Mouse (Mus musculus) splenic B cell, adult 2 months (primary cell): ENCODE data around the gene Tkfc.
A peak's percentile ranks its signal among the peaks of the same experiment; 100 is the strongest.
"Not testable (repeated sequence)": the region's sequence is repeated elsewhere in the genome, so short reads cannot be mapped to it uniquely, and the experiment has no call there.

ENCODE experiments used
- DNase-seq: peaks from one replicate; pipeline ENCODE4 v3.0.0-alpha.2; 2011; ENCODE audit warnings: low read depth, low spot score
- H3K27me3 ChIP-seq: 2 replicates; pipeline ENCODE4 v1.6.1; 2012; ENCODE audit warnings: mild to moderate bottlenecking, low read length, moderate library complexity, mixed read lengths; ENCODE audit not compliant: control insufficient read depth, poor library complexity, insufficient read depth, severe bottlenecking
- H3K36me3 ChIP-seq: 2 replicates; pipeline ENCODE4 v1.6.1; 2012; ENCODE audit warnings: mild to moderate bottlenecking, low read length, moderate library complexity, mixed read lengths; ENCODE audit not compliant: control insufficient read depth, poor library complexity, insufficient read depth, severe bottlenecking

Tkfc gene

DNA sequence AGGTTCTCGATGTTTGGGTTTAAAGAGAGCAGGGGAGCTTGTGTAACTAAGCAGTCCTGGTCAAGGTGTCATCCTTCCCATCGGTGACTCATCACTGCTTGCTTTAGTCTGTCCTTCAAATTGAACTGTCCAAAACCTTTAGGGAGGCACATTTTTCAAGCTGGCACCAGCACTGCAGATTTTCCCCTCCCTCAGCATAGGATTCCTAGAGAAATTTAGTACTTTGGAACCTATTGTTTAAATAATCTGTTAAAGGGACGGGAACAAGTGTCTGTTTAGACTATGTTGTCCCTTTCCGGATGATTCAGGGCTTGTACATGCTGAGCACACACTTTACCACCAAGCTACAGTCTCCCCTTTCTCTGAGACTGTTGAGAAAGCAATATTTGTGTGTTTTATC is 40.2 kb downstream of the Tkfc start:
- DNase-seq, result no peak
- H3K27me3 ChIP-seq, result no peaks in the 10 kb centered on the region
- peaks cover 1% of the 10 kb centered on the region; the same call in 1 of the 2 replicates for H3K36me3 ChIP-seq

DNA sequence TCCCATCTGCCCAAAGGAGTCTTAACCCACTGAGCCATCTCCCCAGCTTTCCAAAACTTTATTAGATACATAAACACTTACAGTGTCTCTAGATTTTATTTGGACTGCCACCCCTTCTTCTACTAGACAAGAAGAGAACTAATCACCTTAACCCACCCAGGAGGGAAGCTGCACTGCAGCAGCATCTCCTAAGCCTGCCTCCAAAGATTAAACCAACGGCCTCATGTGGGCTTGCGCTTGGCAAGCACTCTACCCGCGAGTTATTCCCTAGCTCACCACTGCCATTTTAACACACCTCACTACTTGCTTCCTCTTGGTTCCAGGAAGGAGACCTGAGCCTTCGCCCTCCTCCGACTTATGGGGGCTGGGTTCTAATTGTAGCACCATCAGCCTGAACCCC is 41.2 kb downstream of the Tkfc start:
- no peaks in the 10 kb centered on the region for H3K36me3 ChIP-seq
- no peak for DNase-seq
- H3K27me3 ChIP-seq, result no peaks in the 10 kb centered on the region

DNA sequence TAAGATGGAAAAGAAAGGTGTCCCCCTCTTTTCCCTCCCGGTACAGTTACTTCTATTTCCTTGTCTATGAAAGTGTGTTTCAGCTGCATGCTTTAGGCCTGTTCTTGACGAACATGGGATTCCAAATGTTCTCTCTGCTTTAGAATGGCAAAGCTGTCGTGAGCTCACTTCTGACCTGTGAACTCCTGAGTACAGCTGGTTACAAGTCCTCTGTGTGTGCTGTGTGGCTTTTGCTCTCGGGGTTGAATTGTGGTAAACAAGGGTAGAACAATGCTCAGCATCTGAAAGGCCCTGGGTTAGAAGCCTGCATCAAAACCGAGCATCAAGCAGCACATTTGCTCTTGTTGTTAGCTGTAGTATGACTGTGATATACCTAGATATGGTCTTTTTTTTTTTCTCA is 43.1 kb downstream of the Tkfc start:
- H3K27me3 ChIP-seq, result no peaks in the 10 kb centered on the region
- DNase-seq, result no peak
- no peaks in the 10 kb centered on the region for H3K36me3 ChIP-seq

DNA sequence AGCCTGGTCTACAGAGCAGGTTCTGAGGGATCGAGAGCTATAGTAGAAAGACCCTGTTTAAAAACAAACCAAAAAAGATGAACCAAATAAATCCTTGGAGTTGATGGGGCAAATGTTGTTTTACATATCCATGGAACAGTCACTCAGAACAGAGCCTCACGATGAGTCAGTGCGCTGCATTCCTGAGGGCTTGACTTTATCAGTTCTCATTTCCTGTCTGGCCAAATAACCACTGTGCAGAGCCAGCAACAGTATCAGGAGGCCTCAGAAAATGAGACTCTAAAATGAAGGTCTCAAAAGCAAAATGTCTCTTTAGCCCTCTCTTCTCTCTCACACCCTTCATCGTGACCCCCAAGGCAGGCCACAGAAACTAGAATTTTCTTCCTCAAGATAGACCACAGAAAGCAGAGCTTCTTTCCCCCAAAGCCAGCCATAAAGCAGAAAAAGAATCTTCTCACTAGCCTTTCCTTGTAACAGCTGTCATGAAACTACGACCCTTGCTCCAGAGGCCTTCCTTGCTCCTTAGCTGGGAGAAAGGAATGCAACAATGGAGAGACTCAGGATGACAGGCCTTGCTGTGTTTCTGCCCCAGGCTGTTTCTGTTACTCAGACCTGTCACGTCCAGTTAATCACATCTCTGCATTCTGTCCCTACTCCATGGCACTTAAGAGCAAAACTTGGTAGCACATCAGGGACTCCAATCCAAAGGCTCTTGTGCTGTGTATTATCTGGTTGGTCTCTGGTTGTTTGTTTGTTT is 43.7 kb downstream of the Tkfc start:
- DNase-seq, result no peak
- Histone ChIP-seq H3K27me3 (no peaks in the 10 kb centered on the region), H3K36me3 (no peaks in the 10 kb centered on the region)

DNA sequence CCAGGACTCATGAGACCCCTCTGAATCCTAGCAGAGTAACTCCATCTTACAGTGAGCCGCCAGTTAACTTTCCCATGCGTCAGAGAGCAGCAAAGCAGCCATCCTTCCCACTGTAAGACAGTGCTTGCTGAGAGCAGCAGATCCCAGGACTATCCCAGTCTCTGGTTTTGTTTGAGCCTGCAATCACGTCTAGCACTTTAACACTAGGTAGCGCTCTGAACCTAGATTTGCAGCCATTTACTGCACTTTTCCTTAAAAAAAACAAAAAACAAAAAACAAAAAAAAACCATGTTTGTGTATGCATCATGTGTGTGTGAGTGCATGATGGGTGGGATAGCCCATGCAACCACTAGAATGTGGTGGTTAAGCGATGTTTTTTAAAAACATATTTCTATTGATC is 45.3 kb downstream of the Tkfc start:
- DNase-seq, result no peak
- no peaks in the 10 kb centered on the region for H3K27me3 ChIP-seq
- H3K36me3 ChIP-seq, result no peaks in the 10 kb centered on the region

DNA sequence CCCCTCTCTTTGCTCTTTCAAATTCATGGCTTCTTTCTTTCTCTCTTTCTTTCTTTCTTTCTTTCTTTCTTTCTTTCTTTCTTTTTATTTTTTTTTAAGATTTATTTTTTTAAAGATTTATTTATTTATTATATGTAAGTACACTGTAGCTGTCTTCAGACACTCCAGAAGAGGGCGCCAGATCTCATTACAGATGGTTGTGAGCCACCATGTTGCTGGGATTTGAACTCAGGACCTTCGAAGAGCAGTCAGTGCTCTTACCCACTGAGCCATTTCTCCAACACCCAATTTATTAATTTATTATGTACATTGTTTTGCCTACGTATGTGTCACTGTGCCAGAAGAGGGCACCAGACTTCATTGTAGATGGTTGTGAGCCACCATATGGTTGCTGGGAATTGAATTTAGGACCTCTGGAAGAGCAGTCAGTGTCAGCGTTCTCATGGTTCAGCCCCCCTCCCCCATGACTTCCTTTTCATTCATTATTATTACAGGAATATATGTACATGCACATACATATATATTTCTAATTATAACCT is 47.5 kb downstream of the Tkfc start:
- peak; percentile 43 for DNase-seq
- not testable (repeated sequence) for H3K36me3 ChIP-seq

DNA sequence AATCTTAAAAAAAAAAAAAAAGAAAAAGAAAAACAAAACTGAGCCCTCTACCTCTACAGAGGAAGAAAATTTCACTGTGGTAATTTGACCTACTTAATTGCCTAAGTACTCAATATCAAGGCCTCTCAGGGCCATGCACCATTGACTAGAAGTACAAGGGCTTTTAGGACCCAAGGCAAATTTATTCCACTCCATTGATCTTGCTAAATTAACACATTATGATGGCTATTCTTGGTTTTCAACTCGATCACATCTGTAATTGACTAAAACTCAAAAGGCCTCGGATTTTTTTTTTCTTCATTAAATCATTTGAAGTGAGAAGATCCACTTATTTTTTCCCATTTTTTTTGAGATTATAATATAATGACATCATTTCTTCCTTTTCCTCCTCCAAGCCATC is 48.0 kb downstream of the Tkfc start:
- H3K36me3 ChIP-seq, result no peaks in the 10 kb centered on the region
- H3K27me3 ChIP-seq, result no peaks in the 10 kb centered on the region
- DNase-seq, result no peak

More for the DNA sequence above, 47.5 kb downstream of the Tkfc start:
- H3K27me3 ChIP-seq, result not testable (repeated sequence)

DNA sequence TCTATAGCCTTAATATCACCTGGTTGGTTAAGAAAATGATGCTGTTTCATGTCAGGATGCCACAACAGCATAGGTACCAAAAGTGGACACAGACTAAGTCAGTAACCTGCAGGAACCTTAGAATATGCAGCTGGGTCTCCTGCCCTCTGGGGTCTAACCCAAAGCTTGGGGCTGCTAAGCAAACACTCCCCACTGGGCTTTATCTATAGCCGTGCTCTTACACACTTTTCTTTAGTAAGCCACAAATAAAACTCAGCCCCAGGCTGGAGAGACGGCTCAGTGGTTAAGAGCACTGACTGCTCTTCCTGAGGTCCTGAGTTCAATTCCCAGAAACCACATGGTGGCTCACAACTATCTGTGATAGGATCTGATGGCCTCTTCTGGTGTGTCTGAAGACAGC is 48.5 kb downstream of the Tkfc start:
- no peaks in the 10 kb centered on the region for H3K27me3 ChIP-seq
- no peak for DNase-seq
- no peaks in the 10 kb centered on the region for H3K36me3 ChIP-seq

DNA sequence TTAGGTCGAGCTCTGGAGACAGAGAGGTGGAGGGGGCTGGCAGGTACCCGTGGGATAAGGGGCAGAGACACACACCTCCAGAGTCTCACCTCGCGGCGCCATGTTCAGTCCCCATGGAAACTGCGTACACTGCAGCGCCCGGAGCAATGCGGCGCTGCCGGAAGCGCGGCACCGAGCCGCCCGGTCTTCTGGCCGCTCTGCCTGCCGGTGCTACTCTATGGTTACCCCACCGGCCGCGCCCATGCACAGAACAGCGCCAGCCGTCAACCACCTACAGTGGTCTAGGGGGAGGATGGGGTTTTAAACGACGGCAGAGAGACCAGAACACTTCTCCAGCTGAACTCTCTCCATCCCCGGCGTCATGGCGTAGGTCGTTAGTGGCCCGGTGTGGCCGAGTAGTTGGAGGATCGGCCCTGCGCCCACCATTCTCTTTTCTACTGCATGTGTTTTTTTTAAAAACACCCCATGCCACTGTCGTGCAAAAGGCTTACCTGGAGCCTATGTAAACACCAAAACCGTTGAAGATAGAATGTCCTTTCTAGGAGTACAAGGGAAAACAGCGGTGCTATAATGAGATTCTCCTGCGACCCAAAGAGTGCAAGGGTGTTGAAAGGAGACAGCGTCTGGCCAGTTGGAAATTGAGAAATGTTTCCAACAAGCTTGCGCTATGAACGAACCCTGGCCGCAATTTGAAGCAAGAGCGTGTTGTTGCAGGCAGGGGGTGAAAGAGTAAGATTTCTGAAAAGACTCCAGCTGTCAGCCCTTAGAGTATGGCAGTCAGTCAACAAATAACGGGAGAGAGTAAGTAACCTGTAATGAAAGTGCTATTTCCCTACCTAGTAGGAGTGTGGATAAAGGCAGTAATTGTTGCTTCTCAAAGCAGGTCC is 49.6 kb downstream of the Tkfc start, which contains the start of gene Tmem216:
TSS of gene Tmem216 (minus strand) at position 615 of the 887 bp plus-strand sequence.
- DNase-seq, result peak; percentile 88
- Histone ChIP-seq H3K36me3 (no peaks in the 10 kb centered on the region; the same call in 1 of the 2 replicates), H3K27me3 (no peaks in the 10 kb centered on the region)

DNA sequence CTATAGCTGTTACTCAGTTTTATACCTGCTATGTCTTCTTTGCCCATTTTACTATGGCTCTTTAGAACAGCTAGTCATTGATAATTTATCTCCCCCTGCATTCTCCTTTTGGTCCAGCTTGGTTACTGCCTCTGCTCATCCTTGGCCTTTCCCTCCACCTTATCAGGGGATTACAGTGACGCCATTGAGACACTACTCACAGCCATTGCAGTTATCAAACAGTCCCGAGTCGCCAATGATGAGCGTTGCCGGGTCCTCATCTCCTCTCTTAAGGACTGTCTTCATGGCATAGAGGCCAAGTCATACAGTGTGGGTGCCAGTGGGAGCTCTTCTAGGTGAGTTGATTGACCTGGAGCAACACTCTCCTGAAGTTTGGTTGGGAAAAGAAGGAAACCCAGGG is 66.0 kb downstream of the Tkfc start:
- Histone ChIP-seq H3K27me3 (no peaks in the 10 kb centered on the region), H3K36me3 (peaks cover 24% of the 10 kb centered on the region)
- no peak for DNase-seq
